Mouse (Mus musculus) thymus, adult 2 months (tissue): ENCODE measurements around the gene Sema6d.

Experiments
- CTCF ChIP-seq: fragments of 200-500 bp; IDR thresholded peaks from 2 replicates; pipeline ENCODE4 v1.5.1; 2012; ENCODE audit warnings: mild to moderate bottlenecking, control low read depth, low read length, moderate library complexity, borderline replicate concordance; ENCODE audit not compliant: control insufficient read depth, poor library complexity, insufficient read depth; ENCODE audit errors: extremely low read depth
- POLR2A ChIP-seq: fragments of 200-500 bp; IDR thresholded peaks from 2 replicates; pipeline ENCODE4 v1.6.1; 2012; ENCODE audit warnings: mild to moderate bottlenecking, low read length, control low read depth, moderate library complexity; ENCODE audit not compliant: control insufficient read depth, poor library complexity, insufficient read depth; ENCODE audit errors: extremely low read depth

DNA sequence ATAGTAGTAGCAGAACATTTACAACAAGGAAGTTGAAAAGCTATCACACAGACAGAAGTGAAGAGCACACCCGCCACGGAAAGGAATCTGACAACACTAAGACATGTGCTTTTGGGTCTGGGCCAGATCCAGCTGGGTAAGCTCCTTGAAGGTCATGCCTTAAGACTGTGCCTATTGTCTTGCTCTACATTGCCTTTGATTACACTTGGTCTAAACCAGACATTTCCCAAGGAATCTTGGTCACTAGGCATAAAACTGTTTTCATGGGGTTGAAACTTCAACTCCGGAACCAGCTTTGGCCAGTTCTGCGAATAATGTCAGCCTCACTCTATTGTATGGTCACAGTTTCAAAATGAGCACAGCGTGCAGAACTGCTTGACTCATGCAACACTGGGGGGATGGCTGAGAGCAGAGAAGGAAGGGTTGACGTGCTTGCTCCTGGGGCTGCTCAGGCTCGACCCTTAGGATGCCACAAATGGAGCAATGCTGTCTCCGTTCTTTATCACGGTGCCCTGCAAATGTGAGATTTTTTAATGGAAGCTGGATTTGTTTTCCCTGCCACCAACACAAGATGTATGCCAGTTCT lies 145.0 kb downstream of the Sema6d start:
- TF ChIP-seq CTCF (no peak), POLR2A (no peak)
